Mouse (Mus musculus) heart, embryonic 13.5 days (tissue): ENCODE results near the gene Ftl1. TPM values are rescaled to one million over a fixed set of nuclear protein-coding genes. Genes with fewer than 3 reads are reported as not detected.

Experiments used
- ATAC-seq: fragments of 200-750 bp; cut with Nextera tagmentation; 2 replicates; pipeline ENCODE4 v1.8.0; 2017; ENCODE audit warnings: moderate TSS enrichment; ENCODE audit not compliant: insufficient number of reproducible peaks, low FRiP score, low TSS enrichment; ENCODE audit errors: extremely low read depth
- H3K27ac ChIP-seq: fragments of 300-500 bp; sonication (generic); replicated peaks from 2 replicates; pipeline ENCODE4 v1.5.1; 2015; ENCODE audit warnings: moderate library complexity, mild to moderate bottlenecking, inconsistent platforms
- H3K27me3 ChIP-seq: fragments of 300-500 bp; sonication (generic); replicated peaks from 2 replicates; pipeline ENCODE4 v1.6.1; 2015; ENCODE audit warnings: mild to moderate bottlenecking, inconsistent platforms
- H3K36me3 ChIP-seq: fragments of 300-500 bp; sonication (generic); 2 replicates; pipeline ENCODE4 v1.6.1; 2015; ENCODE audit warnings: mild to moderate bottlenecking, inconsistent platforms
- H3K4me1 ChIP-seq: fragments of 300-500 bp; sonication (generic); 2 replicates; pipeline ENCODE4 v1.6.1; 2015; ENCODE audit warnings: inconsistent platforms
- H3K4me2 ChIP-seq: fragments of 300-500 bp; sonication (generic); 2 replicates; pipeline ENCODE4 v1.6.1; 2015; ENCODE audit warnings: inconsistent platforms, mild to moderate bottlenecking, moderate library complexity
- H3K4me3 ChIP-seq: fragments of 300-500 bp; sonication (generic); 2 replicates; pipeline ENCODE4 v1.5.1; 2015; ENCODE audit warnings: moderate library complexity, mild to moderate bottlenecking, inconsistent platforms
- H3K9ac ChIP-seq: fragments of 300-500 bp; sonication (generic); 2 replicates; pipeline ENCODE4 v1.6.1; 2015; ENCODE audit warnings: inconsistent platforms, mild to moderate bottlenecking, moderate library complexity
- H3K9me3 ChIP-seq: fragments of 300-500 bp; sonication (generic); 2 replicates; pipeline ENCODE4 v1.6.1; 2016; ENCODE audit warnings: inconsistent platforms
- WGBS: fragments of 180-500 bp; shearing (Covaris S2); methylation state at CpG from one replicate; pipeline ENCODE4 v1.1.7; 2015; ENCODE audit warnings: mixed read lengths; 5-methylcytosine and 5-hydroxymethylcytosine counted together
- microRNA-seq: library from miRNA; unstranded; fragments of <30 nt; microRNA quantifications from one replicate; pipeline ENCODE4, GENCODE M21; 2016
- polyA plus RNA-seq: library from polyadenylated mRNA; unstranded; fragments of >200 nt; fragmentation: Nextera tagmentation; extraction: Ambion mirVana; gene quantifications from 2 replicates; pipeline ENCODE4 v1.2.1, GENCODE M21; 2015

Gene Ftl1
- polyA plus RNA-seq, 1 experiment from 2014 or later: 5,516 TPM

DNA sequence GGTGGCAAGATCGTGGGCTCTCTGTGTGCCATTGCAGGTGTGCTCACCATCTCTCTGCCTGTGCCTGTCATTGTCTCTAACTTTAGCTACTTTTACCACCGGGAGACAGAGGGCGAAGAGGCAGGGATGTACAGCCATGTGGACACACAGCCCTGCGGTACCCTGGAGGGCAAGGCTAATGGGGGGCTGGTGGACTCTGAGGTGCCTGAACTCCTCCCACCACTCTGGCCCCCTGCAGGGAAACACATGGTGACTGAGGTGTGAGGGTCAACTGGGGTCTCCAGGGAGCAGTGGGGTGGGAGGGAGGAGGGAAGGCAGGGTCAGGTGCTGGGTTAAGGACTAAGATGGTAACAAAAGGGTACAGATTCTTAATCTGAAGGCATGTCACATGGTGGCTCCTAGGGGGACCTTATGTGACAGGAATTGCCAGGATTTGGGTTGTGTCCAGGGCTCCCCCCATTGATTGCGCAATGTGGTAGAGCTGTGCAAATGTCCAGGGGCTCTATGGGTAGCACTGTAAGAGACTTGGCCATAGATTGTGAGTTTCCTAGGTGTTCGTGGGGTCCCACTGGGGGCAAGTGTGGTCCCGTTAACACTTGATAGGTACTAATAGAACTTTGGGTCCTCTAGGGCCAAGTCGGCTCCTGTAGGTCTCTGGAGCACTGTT lies 50.1 kb downstream of the Ftl1 start:
- ATAC-seq: no peak
- Histone ChIP-seq H3K27me3 (peaks cover 94% of the 10 kb centered on the region), H3K4me3 (no peak overlapping the region), H3K36me3 (no peaks in the 10 kb centered on the region), H3K4me1 (peaks cover 41% of the 10 kb centered on the region), H3K27ac (no peak overlapping the region), H3K9me3 (no peaks in the 10 kb centered on the region), H3K9ac (no peak overlapping the region), H3K4me2 (no peak overlapping the region)
- 76% methylated on average over 8 of the region's 8 CpGs for WGBS

DNA sequence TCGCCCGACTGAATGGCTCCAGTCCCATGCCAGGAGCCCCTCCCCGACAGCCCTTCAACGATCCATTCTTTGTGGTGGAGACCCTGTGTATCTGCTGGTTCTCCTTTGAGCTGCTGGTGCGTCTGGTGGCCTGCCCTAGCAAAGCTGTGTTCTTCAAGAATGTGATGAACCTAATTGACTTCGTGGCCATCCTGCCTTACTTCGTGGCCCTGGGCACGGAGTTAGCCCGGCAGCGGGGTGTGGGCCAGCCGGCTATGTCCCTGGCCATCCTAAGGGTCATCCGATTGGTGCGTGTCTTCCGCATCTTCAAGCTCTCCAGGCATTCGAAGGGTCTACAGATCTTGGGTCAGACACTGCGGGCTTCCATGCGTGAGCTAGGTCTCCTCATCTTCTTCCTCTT lies 50.7 kb downstream of the Ftl1 start:
- Histone ChIP-seq H3K4me2 (no peak overlapping the region), H3K4me3 (no peak overlapping the region), H3K27me3 (peaks cover 87% of the 10 kb centered on the region), H3K4me1 (peaks cover 35% of the 10 kb centered on the region), H3K9me3 (no peaks in the 10 kb centered on the region), H3K36me3 (no peaks in the 10 kb centered on the region), H3K27ac (no peak overlapping the region), H3K9ac (no peak overlapping the region)
- no peak for ATAC-seq
- WGBS: 85% methylated on average over 17 of the region's 17 CpGs

DNA sequence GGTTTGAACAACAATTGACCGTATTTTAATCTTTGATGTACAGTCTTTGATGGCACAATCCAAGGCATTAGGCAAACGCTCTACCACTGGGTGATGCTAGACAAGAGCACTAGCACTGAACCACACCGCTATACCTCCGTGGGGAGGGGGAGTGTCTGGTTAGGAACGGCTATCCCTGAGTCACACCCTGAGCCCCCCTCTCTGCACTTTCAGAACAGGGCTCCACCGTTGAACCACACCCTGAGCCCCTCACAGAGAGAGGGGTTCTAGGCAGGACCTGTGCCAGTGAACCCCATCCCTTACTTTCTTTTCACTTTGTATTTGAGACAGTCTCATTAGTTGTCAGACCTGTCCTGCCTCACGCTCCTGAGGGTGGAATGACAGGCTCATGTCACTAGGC lies 51.3 kb downstream of the Ftl1 start:
- Histone ChIP-seq H3K4me1 (peaks cover 29% of the 10 kb centered on the region), H3K4me3 (no peak overlapping the region), H3K27ac (no peak overlapping the region), H3K36me3 (no peaks in the 10 kb centered on the region), H3K9ac (no peak overlapping the region), H3K9me3 (no peaks in the 10 kb centered on the region), H3K27me3 (peaks cover 81% of the 10 kb centered on the region), H3K4me2 (no peak overlapping the region)
- ATAC-seq: no peak
- WGBS: 67% methylated on average over 7 of the region's 7 CpGs

Small RNA genes lying within 50 kb of the gene (microRNA-seq; reads per million reads assigned to microRNA genes)
- gene Gm22133: not detected

Other genes starting within 250 kb of the Ftl1 start
- 1.5 and 1.7 TPM in 2 replicates for gene Dkkl1, start 247.7 kb downstream of the Ftl1 start, polyA plus RNA-seq
- 127 and 139 TPM in 2 replicates for gene Tead2, start 244.1 kb downstream of the Ftl1 start, polyA plus RNA-seq
- 1.7 and 2.4 TPM in 2 replicates for gene Cd37, start 220.8 kb downstream of the Ftl1 start, polyA plus RNA-seq
- 0.27 and 0.41 TPM in 2 replicates for gene Slc6a16, start 218.8 kb downstream of the Ftl1 start, polyA plus RNA-seq
- not detected in 2 replicates for gene Slc6a21, start 182.4 kb downstream of the Ftl1 start, polyA plus RNA-seq
- gene Trpm4, start 126.1 kb downstream of the Ftl1 start, polyA plus RNA-seq: 12.7 and 13.5 TPM in 2 replicates
- gene Hrc, start 124.6 kb downstream of the Ftl1 start, polyA plus RNA-seq: 24.2 and 27.7 TPM in 2 replicates
- 2.3 and 2.9 TPM in 2 replicates for gene Ppfia3, start 92.9 kb downstream of the Ftl1 start, polyA plus RNA-seq
- gene Lin7b, start 89.3 kb downstream of the Ftl1 start, polyA plus RNA-seq: 1.0 and 1.2 TPM in 2 replicates
- gene Snrnp70, start 64.1 kb downstream of the Ftl1 start, polyA plus RNA-seq: 136 and 140 TPM in 2 replicates
- gene Kcna7, start 54.2 kb downstream of the Ftl1 start, polyA plus RNA-seq: 0.32 and 0.50 TPM in 2 replicates
- 1.6 and 1.8 TPM in 2 replicates for gene Ntf5, start 46.2 kb downstream of the Ftl1 start, polyA plus RNA-seq
- not detected in 2 replicates for gene Lhb, start 39.1 kb downstream of the Ftl1 start, polyA plus RNA-seq
- gene Gys1, start 25.0 kb downstream of the Ftl1 start, polyA plus RNA-seq: 91.8 and 95.3 TPM in 2 replicates
- gene Ruvbl2, start 21.8 kb downstream of the Ftl1 start, polyA plus RNA-seq: 80.6 and 85.6 TPM in 2 replicates
- gene Bax, start 7.0 kb upstream of the Ftl1 start, polyA plus RNA-seq: 124 and 139 TPM in 2 replicates
- gene Tulp2, start 22.0 kb upstream of the Ftl1 start, polyA plus RNA-seq: 0.74 and 1.0 TPM in 2 replicates
- gene Gm45808, start 26.9 kb upstream of the Ftl1 start, polyA plus RNA-seq: not detected in 2 replicates
- gene Dhdh, start 28.9 kb upstream of the Ftl1 start, polyA plus RNA-seq: 3.9 TPM in 2 replicates
- gene Nucb1, start 50.5 kb upstream of the Ftl1 start, polyA plus RNA-seq: 175 and 177 TPM in 2 replicates
- gene Ppp1r15a, start 66.4 kb upstream of the Ftl1 start, polyA plus RNA-seq: 38.5 and 49.6 TPM in 2 replicates
- gene Plekha4, start 66.4 kb upstream of the Ftl1 start, polyA plus RNA-seq: 1.1 and 1.2 TPM in 2 replicates
- gene Hsd17b14, start 95.0 kb upstream of the Ftl1 start, polyA plus RNA-seq: 0.43 and 0.52 TPM in 2 replicates
- 65.4 and 66.3 TPM in 2 replicates for gene Bcat2, start 110.3 kb upstream of the Ftl1 start, polyA plus RNA-seq
- not detected in 2 replicates for gene Fgf21, start 155.6 kb upstream of the Ftl1 start, polyA plus RNA-seq
- not detected in 2 replicates for gene Fut1, start 157.4 kb upstream of the Ftl1 start, polyA plus RNA-seq
- 0.11 and 0.19 TPM in 2 replicates for gene Izumo1, start 161.9 kb upstream of the Ftl1 start, polyA plus RNA-seq
- 17.1 and 18.9 TPM in 2 replicates for gene Rasip1, start 167.6 kb upstream of the Ftl1 start, polyA plus RNA-seq
- 3.3 and 5.0 TPM in 2 replicates for gene Mamstr, start 180.1 kb upstream of the Ftl1 start, polyA plus RNA-seq
- gene Fut2, start 206.5 kb upstream of the Ftl1 start, polyA plus RNA-seq: 0.86 and 1.1 TPM in 2 replicates
- 0.11 TPM in 1 of 2 replicates, not detected in the other for gene Ntn5, start 224.1 kb upstream of the Ftl1 start, polyA plus RNA-seq
- 0.29 and 0.47 TPM in 2 replicates for gene Sec1, start 234.5 kb upstream of the Ftl1 start, polyA plus RNA-seq
- 5.4 and 6.0 TPM in 2 replicates for gene Car11, start 240.0 kb upstream of the Ftl1 start, polyA plus RNA-seq
- gene Dbp, start 245.2 kb upstream of the Ftl1 start, polyA plus RNA-seq: 2.2 and 3.5 TPM in 2 replicates